Mouse (Mus musculus) cortical plate, adult 2 months (tissue): ENCODE data around the gene 1700022I11Rik.

Experiments used
- CTCF ChIP-seq: fragments of 200-500 bp; IDR thresholded peaks from 2 replicates; pipeline ENCODE4 v1.5.1; 2011; ENCODE audit warnings: mild to moderate bottlenecking, control low read depth, low read length; ENCODE audit not compliant: insufficient read depth; ENCODE audit errors: extremely low read depth
- POLR2A ChIP-seq: fragments of 200-500 bp; IDR thresholded peaks from 2 replicates; pipeline ENCODE4 v1.6.1; 2011; ENCODE audit warnings: mild to moderate bottlenecking, low read length, control low read depth; ENCODE audit not compliant: insufficient read depth; ENCODE audit errors: extremely low read depth

DNA sequence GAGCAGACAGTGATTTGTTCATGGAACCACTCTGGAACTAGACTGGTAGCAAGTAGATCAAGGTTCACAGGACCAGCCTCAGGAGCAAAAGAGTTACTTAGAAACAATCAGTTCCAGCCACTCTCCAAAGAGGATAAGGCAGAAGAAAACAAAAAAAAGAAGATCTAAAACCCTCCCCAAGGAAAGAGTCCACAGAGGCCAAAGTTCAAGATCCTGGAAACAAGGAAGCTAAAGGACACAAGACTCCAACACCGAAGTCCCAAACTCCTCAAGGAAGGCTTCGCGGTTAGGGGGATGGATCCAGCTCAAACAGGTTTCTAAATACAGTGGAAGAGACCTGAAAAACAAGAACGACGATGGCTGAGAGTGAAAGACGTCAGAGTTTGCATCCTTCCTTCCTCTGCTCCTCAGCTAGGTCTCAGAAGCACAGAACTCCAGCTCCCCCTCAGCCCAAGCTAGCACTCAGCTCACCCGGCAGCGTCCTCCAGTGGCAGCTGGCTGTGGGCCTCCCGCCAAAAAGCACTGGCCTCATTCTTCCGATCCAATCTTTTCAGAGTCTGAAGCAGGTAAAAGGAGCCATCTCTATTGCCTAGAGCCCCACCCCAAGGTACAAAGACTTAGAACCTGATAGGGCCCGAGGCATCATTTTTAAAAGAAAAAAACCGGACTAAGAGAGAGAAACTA, 33.5 kb downstream of the 1700022I11Rik start:
- no peak for TF ChIP-seq CTCF
- TF ChIP-seq POLR2A: no peak
